Mouse (Mus musculus) lung, embryonic 14.5 days (tissue): ENCODE results near the gene Pin1. TPM values are rescaled to one million over a fixed set of nuclear protein-coding genes. Genes with fewer than 3 reads are reported as not detected.

Source experiments
- ATAC-seq: fragments of 200-750 bp; cut with Nextera tagmentation; 2 replicates; pipeline ENCODE4 v1.8.0; 2017; ENCODE audit warnings: mild to moderate bottlenecking, moderate TSS enrichment, moderate library complexity; ENCODE audit not compliant: insufficient read depth
- DNase-seq: peaks from one replicate; pipeline ENCODE4 v3.0.0-alpha.2; 2015
- H3K27ac ChIP-seq: fragments of 300-500 bp; sonication (generic); 2 replicates; pipeline ENCODE4 v1.5.1; 2014; ENCODE audit warnings: low read depth, mild to moderate bottlenecking, moderate library complexity
- H3K27me3 ChIP-seq: fragments of 300-500 bp; sonication (generic); 2 replicates; pipeline ENCODE4 v1.6.1; 2014; ENCODE audit warnings: low read length, control low read depth; ENCODE audit not compliant: insufficient read depth
- H3K36me3 ChIP-seq: fragments of 300-500 bp; sonication (generic); 2 replicates; pipeline ENCODE4 v1.6.1; 2014; ENCODE audit warnings: control low read depth; ENCODE audit not compliant: insufficient read depth
- H3K4me1 ChIP-seq: fragments of 300-500 bp; sonication (generic); 2 replicates; pipeline ENCODE4 v1.6.1; 2014; ENCODE audit warnings: antibody characterized with exemption, control low read depth; ENCODE audit not compliant: insufficient read depth
- H3K4me2 ChIP-seq: fragments of 300-500 bp; sonication (generic); 2 replicates; pipeline ENCODE4 v1.6.1; 2014; ENCODE audit warnings: mild to moderate bottlenecking
- H3K4me3 ChIP-seq: fragments of 300-500 bp; sonication (generic); 2 replicates; pipeline ENCODE4 v1.5.1; 2014; ENCODE audit warnings: low read depth, low read length
- H3K9ac ChIP-seq: fragments of 300-500 bp; sonication (generic); 2 replicates; pipeline ENCODE4 v1.6.1; 2014
- H3K9me3 ChIP-seq: fragments of 300-500 bp; sonication (generic); 2 replicates; pipeline ENCODE4 v1.6.1; 2016; ENCODE audit warnings: low read depth, low read length, control low read depth
- CTCF ChIP-seq: IDR thresholded peaks from 2 replicates; pipeline ENCODE4 v1.5.1; 2016; ENCODE audit warnings: antibody characterized with exemption, low read depth
- WGBS: fragments of 180-500 bp; shearing (Covaris S2); extraction: QIAGEN DNeasy Blood & Tissue Kit; methylation state at CpG from one replicate; pipeline ENCODE4 v1.1.7; 2014; 5-methylcytosine and 5-hydroxymethylcytosine counted together
- polyA plus RNA-seq: library from polyadenylated mRNA; unstranded; fragments of >200 nt; fragmentation: Nextera tagmentation; extraction: Ambion mirVana; gene quantifications from 2 replicates; pipeline ENCODE4 v1.2.1, GENCODE M21; 2014

Gene Pin1
- polyA plus RNA-seq, 1 experiment from 2014 or later = 58.6 TPM

- H3K9ac ChIP-seq = no peak overlapping the region
- H3K27me3 ChIP-seq = no peaks in the 10 kb centered on the region
- no peak overlapping the region for H3K4me2 ChIP-seq
- no peaks in the 10 kb centered on the region for H3K9me3 ChIP-seq
- 88% methylated on average over 8 of the region's 8 CpGs for WGBS
- no peak overlapping the region for H3K4me3 ChIP-seq
- no peaks in the 10 kb centered on the region for H3K4me1 ChIP-seq
- DNase-seq = no peak
- TF ChIP-seq CTCF = no peak
- no peak overlapping the region for H3K27ac ChIP-seq
- H3K36me3 ChIP-seq = peaks cover 66% of the 10 kb centered on the region
- no peak for ATAC-seq
Observed at GRCm38 (mm10) chr9:20662874-20663273, 11.0 kb downstream of the Pin1 start.

DNA sequence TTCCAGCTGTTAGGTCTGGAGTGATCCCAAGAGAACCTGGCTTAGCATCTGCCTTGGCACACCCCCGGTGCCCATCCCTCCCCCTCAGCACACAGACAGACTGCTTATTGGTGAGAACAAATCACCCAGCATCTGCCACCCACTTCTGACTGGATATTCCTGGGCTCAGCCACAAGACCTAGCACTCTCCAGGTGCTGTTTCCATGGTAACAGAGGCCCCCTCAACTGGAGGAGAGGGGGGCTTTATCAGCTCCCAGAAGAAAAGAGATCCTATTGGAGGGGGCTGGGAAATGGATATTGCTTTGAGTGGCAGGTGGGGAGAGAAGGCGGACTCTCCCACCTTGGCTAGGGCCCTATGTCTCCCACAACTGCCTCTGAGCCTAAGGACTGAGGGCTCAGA, 12.1 kb downstream of the Pin1 start:
- H3K36me3 ChIP-seq = peaks cover 55% of the 10 kb centered on the region
- DNase-seq = no peak

GRCm38 (mm10) chr9:20664366-20664765, 12.5 kb downstream of the Pin1 start:
- 79% methylated on average over 2 of the region's 2 CpGs for WGBS
- H3K4me2 ChIP-seq = no peak overlapping the region
- DNase-seq (no peak), ATAC-seq (no peak)
- H3K9ac ChIP-seq = no peak overlapping the region
- H3K4me1 ChIP-seq = no peaks in the 10 kb centered on the region
- no peak for TF ChIP-seq CTCF
- no peak overlapping the region for H3K4me3 ChIP-seq
- H3K27me3 ChIP-seq = no peaks in the 10 kb centered on the region
- no peak overlapping the region for H3K27ac ChIP-seq
- peaks cover 51% of the 10 kb centered on the region for H3K36me3 ChIP-seq
- H3K9me3 ChIP-seq = no peaks in the 10 kb centered on the region

More for the DNA sequence above, 12.1 kb downstream of the Pin1 start:
- Histone ChIP-seq H3K4me2 (no peak overlapping the region), H3K4me3 (no peak overlapping the region), H3K9me3 (no peaks in the 10 kb centered on the region), H3K27me3 (no peaks in the 10 kb centered on the region), H3K4me1 (no peaks in the 10 kb centered on the region), H3K9ac (no peak overlapping the region), H3K27ac (no peak overlapping the region)
- 81% methylated on average over 2 of the region's 2 CpGs for WGBS
- ATAC-seq = no peak
- no peak for TF ChIP-seq CTCF

GRCm38 (mm10) chr9:20664982-20665637, 13.2 kb downstream of the Pin1 start:
- no peak overlapping the region for H3K9ac ChIP-seq
- no peak for ATAC-seq
- no peaks in the 10 kb centered on the region for H3K4me1 ChIP-seq
- H3K36me3 ChIP-seq = peaks cover 45% of the 10 kb centered on the region
- DNase-seq = no peak
- TF ChIP-seq CTCF = no peak
- no peaks in the 10 kb centered on the region for H3K9me3 ChIP-seq
- WGBS = 74% methylated on average over 5 of the region's 5 CpGs
- H3K4me3 ChIP-seq = no peak overlapping the region
- H3K4me2 ChIP-seq = no peak overlapping the region
- H3K27me3 ChIP-seq = no peaks in the 10 kb centered on the region
- no peak overlapping the region for H3K27ac ChIP-seq

- Histone ChIP-seq H3K9ac (no peak overlapping the region), H3K4me3 (no peak overlapping the region), H3K27ac (no peak overlapping the region), H3K4me1 (no peaks in the 10 kb centered on the region), H3K27me3 (no peaks in the 10 kb centered on the region), H3K9me3 (no peaks in the 10 kb centered on the region), H3K4me2 (no peak overlapping the region), H3K36me3 (peaks cover 38% of the 10 kb centered on the region)
- TF ChIP-seq CTCF = no peak
- ATAC-seq (no peak), DNase-seq (no peak)
- 31% methylated on average over 8 of the region's 8 CpGs for WGBS
Observed at GRCm38 (mm10) chr9:20665925-20666324, 14.0 kb downstream of the Pin1 start.

- no peaks in the 10 kb centered on the region for H3K27me3 ChIP-seq
- H3K27ac ChIP-seq = no peak overlapping the region
- no peak overlapping the region for H3K9ac ChIP-seq
- no peaks in the 10 kb centered on the region for H3K9me3 ChIP-seq
- no peak overlapping the region for H3K4me3 ChIP-seq
- no peaks in the 10 kb centered on the region for H3K4me1 ChIP-seq
- H3K36me3 ChIP-seq = peaks cover 35% of the 10 kb centered on the region
- no peak overlapping the region for H3K4me2 ChIP-seq
- DNase-seq = no peak
- no peak for TF ChIP-seq CTCF
- WGBS = 12% methylated on average over 7 of the region's 7 CpGs
- no peak for ATAC-seq
Observed at GRCm38 (mm10) chr9:20666510-20667034, 14.7 kb downstream of the Pin1 start.

- Histone ChIP-seq H3K4me2 (no peak overlapping the region), H3K36me3 (peaks cover 20% of the 10 kb centered on the region), H3K27ac (no peak overlapping the region), H3K27me3 (no peaks in the 10 kb centered on the region), H3K9ac (no peak overlapping the region), H3K9me3 (no peaks in the 10 kb centered on the region), H3K4me1 (no peaks in the 10 kb centered on the region), H3K4me3 (no peak overlapping the region)
- ATAC-seq (no peak), DNase-seq (no peak)
- WGBS = 89% methylated on average over 22 of the region's 22 CpGs
- TF ChIP-seq CTCF = no peak
Observed at GRCm38 (mm10) chr9:20668065-20668464, 16.2 kb downstream of the Pin1 start.
